8 mouse cellular contexts compared by ENCODE assay signal in genomic region chr4:105070982-105071381, GRCm38 (mm10). TPM values are rescaled to one million over a fixed set of nuclear protein-coding genes. Genes with fewer than 3 reads are reported as not detected.
DNase-seq lines count a peak whose midpoint lies in the region; ATAC-seq and TF ChIP-seq lines count a peak whose summit lies in the region.
"Had no signal": no experiment of that assay in that cellular context is flagged by ENCODE, and none has a peak within 500 bp of the region (broad histone marks: within the 10 kb centered on the region; RNA-seq: fewer than 3 reads in every experiment).

No protein-coding gene starts in this region.

- H3K4me1 ChIP-seq in stomach, postnatal 0 days (replicated peaks; ENCODE audit: control insufficient read depth, insufficient read depth), result no peaks in the 10 kb centered on the region
- H3K4me1 ChIP-seq: midbrain, embryonic 12.5 days had no signal

- no peak overlapping the region for H3K27ac ChIP-seq in stomach, postnatal 0 days (replicated peaks)
- H3K27ac ChIP-seq: midbrain, embryonic 12.5 days had no signal

- no peaks in the 10 kb centered on the region for H3K9me3 ChIP-seq in stomach, postnatal 0 days (ENCODE audit: control insufficient read depth, low read length)
- H3K9me3 ChIP-seq: midbrain, embryonic 12.5 days had no signal

- no peak overlapping the region for H3K4me2 ChIP-seq in stomach, postnatal 0 days (replicated peaks; ENCODE audit: low read depth)
- H3K4me2 ChIP-seq: midbrain, embryonic 12.5 days had no signal

- H3K27me3 ChIP-seq in stomach, postnatal 0 days (ENCODE audit: control insufficient read depth, insufficient read depth, low read length), result no peaks in the 10 kb centered on the region
- H3K27me3 ChIP-seq: midbrain, embryonic 12.5 days had no signal

- no peak overlapping the region for H3K4me3 ChIP-seq in stomach, postnatal 0 days (ENCODE audit: low read depth, low read length)
- H3K4me3 ChIP-seq: midbrain, embryonic 12.5 days had no signal

- H3K9ac ChIP-seq in stomach, postnatal 0 days (ENCODE audit: low read length), result no peak overlapping the region
- H3K9ac ChIP-seq: midbrain, embryonic 12.5 days had no signal

- ATAC-seq in stomach, postnatal 0 days (ENCODE audit: low FRiP score, low TSS enrichment), result peak; percentile 99

- 26% methylated on average over 3 of the region's 3 CpGs for WGBS in stomach, postnatal 0 days

- TF ChIP-seq CTCF in stomach, postnatal 0 days (IDR thresholded peaks at IDR 0.05; ENCODE audit: low read depth), result peak; percentile 81

- H3K36me3 ChIP-seq in stomach, postnatal 0 days (ENCODE audit: control insufficient read depth, insufficient read depth, low read length), result no peaks in the 10 kb centered on the region
- H3K36me3 ChIP-seq: midbrain, embryonic 12.5 days had no signal

- no peak for TF ChIP-seq EP300 in stomach, postnatal 0 days (optimal IDR thresholded peaks at IDR 0.05)

- DNase-seq in R1 (ENCODE audit: low read depth, low spot score), result peak; percentile 82
- DNase-seq in c-Kit-positive CD71-negative TER-119-negative erythroid progenitor cells, embryonic 14.5 days (ENCODE audit: low read depth), result peak; percentile 33
- DNase-seq in frontal cortex, postnatal 14 days (ENCODE audit: low spot score in 2 of 2), result peak; percentile 26 to 60
- peak; percentile 44 for DNase-seq in hindlimb bud, embryonic 11.5 days (ENCODE audit: extremely low spot score, low read depth, low spot score)
- DNase-seq in left cerebral cortex, adult 11 months (ENCODE audit: low spot score), result peak; percentile 65
- peak; percentile 24 to 48 for DNase-seq in monocyte, adult 2 months (ENCODE audit: low read depth in 1 of 2, low spot score in 2 of 2)
- peak; percentile 92 for DNase-seq in stomach, postnatal 0 days (ENCODE audit: low spot score)

RNA-seq across cellular contexts. Expression of gene Prkaa2, which starts 38.7 kb away (rescaled TPM):
- polyA plus RNA-seq in stomach, postnatal 0 days (2015; fragmentation: Nextera tagmentation; extraction: Ambion mirVana), result 3.6 and 4.5 TPM in 2 replicates

Comparison
In these comparisons a context has a peak if more than half of its experiments do, and no peak if none do; other contexts are left out.
1. DNase-seq: peak in every context shown above with its lines; median percentile 92 in stomach, postnatal 0 days; 82 in R1; 65 in left cerebral cortex, adult 11 months; 44 in hindlimb bud, embryonic 11.5 days; 43 in frontal cortex, postnatal 14 days; 36 in monocyte, adult 2 months; 33 in c-Kit-positive CD71-negative TER-119-negative erythroid progenitor cells, embryonic 14.5 days.